Mouse (Mus musculus): Measurements from ENCODE around the gene Gas7. TPM values are rescaled to one million over a fixed set of nuclear protein-coding genes. Genes with fewer than 3 reads are reported as not detected.

The Gas7 gene
- polyA plus RNA-seq, 1 experiment: not detected

- no peak for TF ChIP-seq GATA1 (IDR thresholded peaks at IDR 0.05; ENCODE audit: low read length)
These were observed 89.6 kb downstream of the Gas7 start for GRCm38 (mm10) chr11:67544656-67545432.

GRCm38 (mm10) chr11:67546582-67546981 lies 91.3 kb downstream of the Gas7 start:
- TF ChIP-seq GATA1 (IDR thresholded peaks at IDR 0.05; ENCODE audit: low read length): no peak

GRCm38 (mm10) chr11:67549306-67549705 lies 94.1 kb downstream of the Gas7 start:
- TF ChIP-seq GATA1 (IDR thresholded peaks at IDR 0.05; ENCODE audit: low read length): no peak

- no peak for TF ChIP-seq GATA1 (IDR thresholded peaks at IDR 0.05; ENCODE audit: low read length)
These were observed 94.7 kb downstream of the Gas7 start for GRCm38 (mm10) chr11:67549762-67550488.

GRCm38 (mm10) chr11:67552400-67552799 lies 97.2 kb downstream of the Gas7 start:
- no peak for TF ChIP-seq GATA1 (IDR thresholded peaks at IDR 0.05; ENCODE audit: low read length)

- TF ChIP-seq GATA1 (IDR thresholded peaks at IDR 0.05; ENCODE audit: low read length): no peak
These were observed 99.0 kb downstream of the Gas7 start for GRCm38 (mm10) chr11:67554276-67554675.

- no peak for TF ChIP-seq GATA1 (IDR thresholded peaks at IDR 0.05; ENCODE audit: low read length)
These were observed 101.1 kb downstream of the Gas7 start for GRCm38 (mm10) chr11:67556360-67556759.

- no peak for TF ChIP-seq GATA1 (IDR thresholded peaks at IDR 0.05; ENCODE audit: low read length)
These were observed 103.7 kb downstream of the Gas7 start for GRCm38 (mm10) chr11:67558772-67559448.

GRCm38 (mm10) chr11:67559522-67559921 lies 104.3 kb downstream of the Gas7 start:
- TF ChIP-seq GATA1 (IDR thresholded peaks at IDR 0.05; ENCODE audit: low read length): no peak

GRCm38 (mm10) chr11:67561631-67562030 lies 106.4 kb downstream of the Gas7 start:
- no peak for TF ChIP-seq GATA1 (IDR thresholded peaks at IDR 0.05; ENCODE audit: low read length)

- TF ChIP-seq GATA1 (IDR thresholded peaks at IDR 0.05; ENCODE audit: low read length): no peak
These were observed 107.9 kb downstream of the Gas7 start for GRCm38 (mm10) chr11:67563141-67563540.

- no peak for TF ChIP-seq GATA1 (IDR thresholded peaks at IDR 0.05; ENCODE audit: low read length)
These were observed 108.9 kb downstream of the Gas7 start for GRCm38 (mm10) chr11:67564003-67564637.

- no peak for TF ChIP-seq GATA1 (IDR thresholded peaks at IDR 0.05; ENCODE audit: low read length)
These were observed 110.3 kb downstream of the Gas7 start for GRCm38 (mm10) chr11:67565512-67565911.

- TF ChIP-seq GATA1 (IDR thresholded peaks at IDR 0.05; ENCODE audit: low read length): no peak
These were observed 111.5 kb downstream of the Gas7 start for GRCm38 (mm10) chr11:67566704-67567103.

- no peak for TF ChIP-seq GATA1 (IDR thresholded peaks at IDR 0.05; ENCODE audit: low read length)
These were observed 111.9 kb downstream of the Gas7 start for GRCm38 (mm10) chr11:67567184-67567583.

GRCm38 (mm10) chr11:67567991-67568390 lies 112.8 kb downstream of the Gas7 start:
- TF ChIP-seq GATA1 (IDR thresholded peaks at IDR 0.05; ENCODE audit: low read length): no peak
